ENCODE assay signal across 14 mouse cellular contexts in genomic region chr4:135032461-135032860, GRCm38 (mm10).
DNase-seq lines count a peak whose midpoint lies in the region; ATAC-seq and TF ChIP-seq lines count a peak whose summit lies in the region.
"Had no signal": no experiment of that assay in that cellular context is flagged by ENCODE, and none has a peak within 500 bp of the region (broad histone marks: within the 10 kb centered on the region; RNA-seq: fewer than 3 reads in every experiment).

No protein-coding gene starts in this region.

- ATAC-seq in heart, embryonic 12.5 days (ENCODE audit: insufficient number of reproducible peaks, low FRiP score) = no peak
- 0 out of 2 replicates have a peak, but pooled peaks have one; percentile 35 for ATAC-seq in heart, embryonic 16.5 days (replicated peaks; ENCODE audit: extremely low read depth, insufficient read depth, low FRiP score)
- no peak for ATAC-seq in granulocyte monocyte progenitor cell, adult 5-6 weeks (replicated peaks; ENCODE audit: poor library complexity, severe bottlenecking)

- H3K4me3 ChIP-seq in heart, embryonic 12.5 days = no peak overlapping the region
- no peak overlapping the region for H3K4me3 ChIP-seq in heart, embryonic 16.5 days (ENCODE audit: low read length)
- H3K4me3 ChIP-seq: hindbrain, embryonic 12.5 days; liver, embryonic 13.5 days had no signal

- H3K4me2 ChIP-seq in heart, embryonic 12.5 days = no peak overlapping the region
- H3K4me2 ChIP-seq in heart, embryonic 16.5 days (ENCODE audit: low read depth, low read length) = no peak overlapping the region
- H3K4me2 ChIP-seq: hindbrain, embryonic 12.5 days; liver, embryonic 13.5 days had no signal

- peaks cover 8% of the 10 kb centered on the region for H3K9me3 ChIP-seq in heart, embryonic 12.5 days (replicated peaks)
- 0 out of 2 replicates have a peak, but pooled peaks cover 5% of the 10 kb centered on the region for H3K9me3 ChIP-seq in heart, embryonic 16.5 days (replicated peaks; ENCODE audit: control insufficient read depth, low read length)
- H3K9me3 ChIP-seq: hindbrain, embryonic 12.5 days; liver, embryonic 13.5 days had no signal

- TF ChIP-seq CTCF in brain, embryonic 14.5 days (IDR thresholded peaks at IDR 0.05; ENCODE audit: borderline replicate concordance, extremely low read depth, insufficient read depth, insufficient read length) = no peak

- no peak for TF ChIP-seq POLR2A in brain, embryonic 14.5 days (IDR thresholded peaks at IDR 0.05; ENCODE audit: borderline replicate concordance, extremely low read depth, insufficient read depth, insufficient read length, poor library complexity, severe bottlenecking)

- no peak overlapping the region for H3K27ac ChIP-seq in heart, embryonic 12.5 days (ENCODE audit: poor library complexity, severe bottlenecking)
- no peak overlapping the region for H3K27ac ChIP-seq in heart, embryonic 16.5 days (ENCODE audit: low read length)
- H3K27ac ChIP-seq: hindbrain, embryonic 12.5 days; liver, embryonic 13.5 days had no signal

- WGBS in heart, embryonic 12.5 days = 33% methylated on average over 9 of the region's 9 CpGs
- WGBS in heart, embryonic 16.5 days = 19% methylated on average over 9 of the region's 9 CpGs

- H3K27me3 ChIP-seq in heart, embryonic 12.5 days (replicated peaks) = peaks cover 10% of the 10 kb centered on the region
- H3K27me3 ChIP-seq in heart, embryonic 16.5 days (ENCODE audit: control insufficient read depth, insufficient read depth, low read length) = no peaks in the 10 kb centered on the region
- H3K27me3 ChIP-seq: hindbrain, embryonic 12.5 days had no signal

- peak; percentile 63 to 71 for DNase-seq in heart, adult 18-20 months
- DNase-seq in brain, embryonic 14.5 days (ENCODE audit: low read depth) = peak; percentile 27
- peak; percentile 65 for DNase-seq in right cerebral cortex, postnatal 14 days
- DNase-seq in thymus, postnatal 36 days = no peak
- no peak for DNase-seq in spleen, postnatal 14 days (ENCODE audit: low spot score in 2 of 2)
- DNase-seq: adrenal gland, adult 8-10 months; gastrocnemius, postnatal 10 days; kidney, adult 9 months; liver, embryonic 13.5 days; lung, postnatal 14 days had no signal

- no peaks in the 10 kb centered on the region for H3K36me3 ChIP-seq in heart, embryonic 12.5 days
- H3K36me3 ChIP-seq in heart, embryonic 16.5 days (ENCODE audit: control insufficient read depth, insufficient read depth) = no peaks in the 10 kb centered on the region
- H3K36me3 ChIP-seq: hindbrain, embryonic 12.5 days; liver, embryonic 13.5 days had no signal

- no peak overlapping the region for H3K9ac ChIP-seq in heart, embryonic 12.5 days
- no peak overlapping the region for H3K9ac ChIP-seq in heart, embryonic 16.5 days (ENCODE audit: low read length)
- H3K9ac ChIP-seq: hindbrain, embryonic 12.5 days; liver, embryonic 13.5 days had no signal

- peaks cover 31% of the 10 kb centered on the region for H3K4me1 ChIP-seq in heart, embryonic 12.5 days (replicated peaks)
- H3K4me1 ChIP-seq in heart, embryonic 16.5 days (ENCODE audit: control insufficient read depth, insufficient read depth, low read length) = peaks cover 11% of the 10 kb centered on the region
- H3K4me1 ChIP-seq: liver, embryonic 13.5 days had no signal

Comparison
In these comparisons a context has a peak if more than half of its experiments do, and no peak if none do; other contexts are left out.
1. DNase-seq: peak in heart, adult 18-20 months (2 of 2), brain, embryonic 14.5 days (single experiment) and right cerebral cortex, postnatal 14 days (single experiment); none in thymus, postnatal 36 days (0 of 2) and spleen, postnatal 14 days (0 of 2).